Mouse (Mus musculus): Measurements from ENCODE around the gene Cdc45.
A peak's percentile ranks its signal among the peaks of the same experiment; 100 is the strongest.

Gene Cdc45

DNA sequence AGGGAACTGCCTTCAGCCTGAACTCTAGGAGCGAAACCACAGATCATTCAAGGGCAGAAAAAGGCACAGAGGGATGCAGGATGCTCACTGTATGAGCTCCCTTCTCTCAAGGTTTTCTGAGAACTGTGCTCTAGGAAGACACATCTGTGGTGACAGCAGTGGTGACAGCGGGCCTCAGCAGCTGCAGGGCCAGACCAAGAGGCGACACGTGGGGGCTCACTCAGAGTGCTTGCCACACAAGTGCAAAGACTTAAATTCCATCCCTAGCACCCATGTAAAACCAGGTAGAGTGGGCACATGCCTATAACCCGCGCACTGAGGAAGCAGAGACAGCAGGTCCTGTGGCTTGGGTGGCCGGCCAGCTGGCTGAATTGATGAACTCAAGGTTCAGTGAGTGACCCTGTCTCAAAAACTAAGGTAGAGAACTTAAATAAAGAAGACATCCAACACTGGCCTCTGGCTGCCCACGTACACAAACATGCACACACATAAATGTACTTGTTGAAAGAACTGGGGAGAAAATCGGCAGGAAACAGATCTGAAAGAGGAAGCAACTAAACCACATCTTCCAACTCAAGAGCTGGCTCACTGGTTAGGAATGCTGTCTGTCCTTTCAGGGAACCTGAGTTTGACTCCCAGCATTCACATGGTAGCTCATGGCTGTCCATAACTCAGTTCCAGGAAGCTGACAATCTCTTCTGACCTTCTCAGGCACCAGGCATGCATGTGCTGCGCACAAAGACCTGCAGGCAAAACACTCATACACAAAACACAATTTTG is 23.0 kb downstream of the Cdc45 start:
- DNase-seq (ENCODE audit: extremely low spot score): no peak

DNA sequence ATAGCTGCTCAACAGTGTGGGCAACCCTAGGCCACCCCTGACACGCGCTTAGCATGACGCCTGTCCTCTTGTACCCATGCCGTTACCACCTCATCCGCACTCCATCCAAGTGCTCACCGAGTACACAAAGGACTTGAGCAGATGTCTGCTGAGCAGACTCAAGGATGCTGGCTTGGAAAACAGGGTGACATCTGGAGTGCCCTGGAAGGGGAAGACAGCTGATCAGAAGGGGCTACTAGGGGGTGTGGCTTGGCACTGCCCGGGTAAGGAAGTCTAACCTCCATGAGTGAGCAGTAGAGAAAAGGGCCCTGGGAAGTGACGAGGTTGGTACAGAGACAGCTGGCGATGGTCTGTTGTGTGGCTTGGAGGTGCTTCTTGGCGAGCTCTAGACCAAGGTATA is 25.1 kb downstream of the Cdc45 start:
- no peak for DNase-seq (ENCODE audit: extremely low spot score)

- DNase-seq (ENCODE audit: extremely low spot score): no peak
These were observed 26.3 kb downstream of the Cdc45 start for GRCm38 (mm10) chr16:18785485-18785884.

DNA sequence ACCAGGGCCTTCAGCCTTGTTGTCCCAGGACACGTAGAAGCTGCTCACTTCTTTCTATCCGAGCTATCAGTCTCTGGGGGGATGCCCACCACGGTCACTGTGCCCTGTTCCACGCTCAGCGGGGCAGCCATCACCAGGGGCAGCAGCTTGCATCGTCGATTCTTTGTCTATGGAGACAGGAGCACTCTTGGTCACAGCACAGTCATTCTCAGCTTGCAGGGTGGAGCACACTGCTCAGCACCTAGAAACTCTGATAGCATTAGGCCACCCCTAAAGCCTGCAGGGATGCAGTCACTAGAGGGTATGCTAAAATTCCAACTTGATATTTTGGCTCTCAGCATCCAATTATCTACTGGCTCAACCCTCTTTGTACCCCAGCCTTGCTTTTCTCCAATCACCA is 26.8 kb downstream of the Cdc45 start:
- DNase-seq (ENCODE audit: extremely low spot score): no peak

GRCm38 (mm10) chr16:18781810-18782209 is 30.0 kb downstream of the Cdc45 start:
- DNase-seq (ENCODE audit: extremely low spot score): no peak

DNA sequence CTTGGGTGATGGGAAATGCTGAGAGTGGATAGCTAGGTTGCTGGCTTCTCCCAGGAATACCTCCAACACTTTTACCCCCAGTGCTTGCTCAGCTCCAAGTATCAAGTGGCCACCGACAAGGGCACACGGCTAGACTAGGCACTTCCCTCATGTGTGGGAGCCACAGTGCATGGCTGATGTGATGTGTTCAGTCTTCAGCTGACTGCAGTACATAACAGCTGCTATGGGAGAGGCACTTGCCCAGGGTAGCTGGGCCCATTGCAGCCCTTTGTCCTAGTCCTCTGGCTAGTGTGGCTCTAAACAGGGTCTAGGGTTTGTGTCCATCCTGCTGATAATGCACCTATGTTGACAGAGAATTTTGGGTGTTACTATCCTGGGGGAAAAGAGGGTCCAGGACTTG is 33.3 kb downstream of the Cdc45 start:
- no peak for DNase-seq (ENCODE audit: extremely low spot score)

DNA sequence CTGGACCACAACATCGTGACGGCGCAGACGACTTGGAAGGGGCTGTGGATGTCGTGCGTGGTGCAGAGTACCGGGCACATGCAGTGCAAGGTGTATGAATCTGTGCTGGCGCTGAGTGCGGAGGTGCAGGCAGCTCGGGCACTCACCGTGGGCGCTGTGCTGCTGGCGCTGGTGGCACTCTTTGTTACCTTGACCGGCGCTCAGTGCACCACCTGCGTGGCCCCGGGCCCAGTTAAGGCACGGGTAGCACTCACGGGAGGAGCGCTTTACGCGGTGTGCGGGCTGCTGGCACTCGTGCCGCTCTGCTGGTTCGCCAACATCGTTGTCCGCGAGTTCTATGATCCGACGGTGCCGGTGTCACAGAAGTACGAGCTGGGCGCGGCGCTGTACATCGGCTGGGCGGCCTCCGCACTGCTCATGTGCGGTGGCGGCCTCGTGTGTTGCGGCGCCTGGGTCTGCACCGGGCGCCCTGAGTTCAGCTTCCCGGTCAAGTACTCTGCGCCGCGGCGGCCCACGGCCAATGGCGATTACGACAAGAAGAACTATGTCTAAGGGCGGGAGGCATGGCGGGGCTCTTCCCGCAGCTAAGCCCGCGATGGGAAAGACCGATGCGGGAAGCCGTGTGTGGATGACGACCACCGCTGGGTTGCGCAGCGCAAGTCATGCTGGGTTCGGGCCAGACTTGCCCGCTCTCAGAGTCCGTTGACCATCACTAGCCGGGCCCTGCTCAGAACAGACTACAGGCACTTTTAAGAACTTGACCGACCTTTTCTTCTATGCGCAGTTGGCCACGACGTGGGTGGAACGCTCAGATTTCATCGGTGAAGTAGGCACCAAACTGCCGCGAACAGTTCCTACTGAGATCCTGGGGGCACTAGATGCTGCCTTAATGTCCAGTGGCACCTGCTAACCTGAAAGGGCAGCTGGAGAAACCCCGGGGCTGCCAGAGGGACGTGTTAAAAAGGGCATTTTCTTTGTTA is 34.4 kb downstream of the Cdc45 start:
- peak; percentile 34 for DNase-seq (ENCODE audit: extremely low spot score)

DNA sequence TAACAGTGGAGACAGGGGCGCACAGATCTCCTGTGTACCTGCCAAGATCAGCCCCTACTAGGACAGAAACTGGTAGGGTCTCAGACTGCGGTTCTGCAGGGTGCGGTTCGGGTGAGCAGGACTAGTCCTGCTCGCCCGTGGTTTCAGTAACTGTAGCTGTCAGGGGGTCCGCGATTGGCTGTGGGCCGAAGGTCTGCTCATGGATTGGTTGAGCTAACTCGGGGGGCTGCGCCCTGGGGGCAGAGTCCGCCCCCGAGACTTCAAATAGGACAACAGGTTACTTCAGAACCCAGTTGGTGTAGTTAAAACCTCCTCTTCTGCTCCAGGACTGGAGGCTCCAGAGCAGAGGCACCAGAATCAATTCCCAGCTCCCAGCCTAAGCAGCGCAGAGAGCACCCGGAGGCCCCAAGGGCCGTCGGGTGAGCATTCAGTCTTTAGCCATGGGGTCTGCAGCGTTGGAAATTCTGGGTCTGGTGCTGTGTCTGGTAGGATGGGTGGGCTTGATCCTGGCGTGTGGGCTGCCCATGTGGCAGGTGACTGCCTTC is 35.2 kb downstream of the Cdc45 start, which contains the start of gene Cldn5:
Cldn5 (plus strand) TSS at position 292 of the 545 bp plus-strand sequence.
- DNase-seq (ENCODE audit: extremely low spot score): peak; percentile 39

GRCm38 (mm10) chr16:18775621-18776555 is 35.9 kb downstream of the Cdc45 start:
- peak; percentile 15 for DNase-seq (ENCODE audit: extremely low spot score)

GRCm38 (mm10) chr16:18773936-18774335 is 37.9 kb downstream of the Cdc45 start:
- peak; percentile 28 for DNase-seq (ENCODE audit: extremely low spot score)

GRCm38 (mm10) chr16:18769501-18769900 is 42.3 kb downstream of the Cdc45 start:
- no peak for DNase-seq (ENCODE audit: extremely low spot score)

- no peak for DNase-seq (ENCODE audit: extremely low spot score)
These were observed 45.4 kb downstream of the Cdc45 start for GRCm38 (mm10) chr16:18766390-18766789.

GRCm38 (mm10) chr16:18762960-18763359 is 48.8 kb downstream of the Cdc45 start:
- no peak for DNase-seq (ENCODE audit: extremely low spot score)

- DNase-seq (ENCODE audit: extremely low spot score): no peak
These were observed 50.1 kb downstream of the Cdc45 start for GRCm38 (mm10) chr16:18761734-18762133.

- DNase-seq (ENCODE audit: extremely low spot score): no peak
These were observed 59.8 kb downstream of the Cdc45 start for GRCm38 (mm10) chr16:18751885-18752499.

GRCm38 (mm10) chr16:18751101-18751500 is 60.7 kb downstream of the Cdc45 start:
- no peak for DNase-seq (ENCODE audit: extremely low spot score)

DNA sequence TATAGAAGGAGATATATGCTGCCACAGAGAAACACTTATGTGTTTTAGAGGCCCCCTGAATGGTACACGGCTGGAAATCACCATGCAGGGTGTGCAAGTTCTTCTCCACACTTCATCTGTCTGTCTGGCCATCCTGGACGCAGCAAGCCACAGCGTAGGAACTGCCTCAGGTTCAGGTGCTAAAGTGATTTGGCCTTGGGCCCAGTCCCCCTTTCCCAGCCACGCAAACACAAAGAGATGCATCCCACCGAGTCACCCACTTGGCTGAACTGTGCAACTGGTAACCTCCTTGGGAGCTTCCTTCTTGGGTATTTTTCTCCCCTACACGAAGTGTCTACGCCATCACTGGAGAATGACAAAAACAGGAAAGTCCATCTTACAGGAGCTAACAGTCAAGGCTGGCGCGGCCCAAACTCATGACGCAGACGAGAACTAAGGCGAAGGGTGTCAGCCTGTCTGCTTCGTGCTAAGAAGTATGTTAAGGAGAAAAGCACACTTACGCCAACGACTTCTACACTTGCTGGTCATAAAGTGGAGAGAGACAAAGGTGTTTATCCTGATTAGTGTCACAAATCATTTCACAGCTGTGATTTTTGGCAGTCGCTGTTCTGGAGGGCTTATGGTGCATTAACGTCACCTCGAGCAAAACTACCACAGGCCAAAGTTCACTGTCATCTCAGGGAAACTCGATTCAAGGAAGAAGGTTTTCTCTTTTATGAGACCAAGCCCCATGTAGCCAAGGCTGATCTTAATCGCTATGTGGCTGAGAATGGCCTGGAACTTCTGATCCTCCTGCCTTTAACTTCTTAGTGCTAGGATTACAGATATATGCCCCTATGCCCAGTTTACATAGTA is 65.3 kb downstream of the Cdc45 start:
- DNase-seq (ENCODE audit: extremely low spot score): no peak

- DNase-seq (ENCODE audit: extremely low spot score): no peak
These were observed 73.5 kb downstream of the Cdc45 start for GRCm38 (mm10) chr16:18738303-18738702.

- DNase-seq (ENCODE audit: extremely low spot score): no peak
These were observed 78.5 kb downstream of the Cdc45 start for GRCm38 (mm10) chr16:18733100-18733956.
